Mouse (Mus musculus) urinary bladder, adult 18-20 months (tissue): Measurements from ENCODE around the gene Nipsnap3b.

ENCODE experiments used
- DNase-seq, 2 experiments: peaks; one replicate each; pipeline ENCODE4 v3.0.0; 2022; ENCODE audit warnings: low spot score in 2 of 2, mixed read lengths in 2 of 2

Nipsnap3b gene

DNA sequence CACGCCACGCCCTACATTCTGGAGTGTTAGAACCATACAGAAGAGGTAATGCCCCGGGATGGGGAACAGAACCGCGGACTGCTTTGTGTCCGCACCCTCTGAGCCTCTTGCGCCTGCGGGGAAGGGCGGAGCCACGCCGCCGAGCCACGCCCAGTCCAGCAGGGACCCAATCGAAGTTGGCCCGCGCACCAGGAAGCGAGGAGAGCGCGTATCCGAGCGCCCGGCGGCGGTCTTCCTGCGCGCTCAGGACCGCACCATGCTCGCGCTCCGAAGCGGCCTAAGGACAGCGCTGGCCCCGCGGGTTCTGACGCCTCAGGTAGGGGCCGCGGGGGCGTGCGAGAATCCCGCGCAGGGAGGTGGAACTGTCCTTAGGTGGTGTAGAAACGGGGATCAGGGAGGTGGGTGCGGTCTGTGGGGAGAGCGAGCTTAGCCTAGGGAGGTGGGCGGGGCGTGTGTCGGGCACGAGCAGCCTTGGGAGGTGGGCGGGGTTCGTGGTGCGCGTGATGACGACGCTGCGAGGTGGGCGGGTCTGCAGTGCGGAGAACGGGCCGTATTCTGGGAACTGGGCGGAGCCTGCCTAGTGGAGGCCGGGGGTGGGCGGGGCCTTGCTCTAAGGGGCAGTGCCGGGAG is at the start of gene Nipsnap3b:
Gene Nipsnap3b, plus strand, starts transcription at position 149 of the 630 bp plus-strand sequence.
- peak; percentile 93 to 94 for DNase-seq

DNA sequence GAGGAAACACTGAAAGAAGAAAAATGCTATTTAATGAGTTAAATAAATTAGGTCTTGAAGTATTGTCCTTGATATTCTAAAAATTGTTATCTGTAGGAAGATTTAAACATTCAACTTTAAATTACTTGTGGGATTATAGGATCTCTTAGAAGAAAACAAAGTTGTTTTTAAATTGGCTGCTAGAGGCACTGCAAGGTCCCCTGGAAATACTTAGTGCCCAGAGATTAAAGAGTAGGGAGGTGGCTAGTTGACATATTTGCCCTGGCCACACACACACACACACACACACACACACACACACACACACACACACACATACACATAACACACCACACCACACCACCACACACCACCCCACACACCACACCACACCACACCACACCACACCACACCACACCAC is 47.4 kb upstream of the Nipsnap3b start, which contains the start of gene Olfr270:
Gene Olfr270, plus strand, starts transcription at position 301 of the 400 bp plus-strand sequence.
- DNase-seq, result no peak

DNA sequence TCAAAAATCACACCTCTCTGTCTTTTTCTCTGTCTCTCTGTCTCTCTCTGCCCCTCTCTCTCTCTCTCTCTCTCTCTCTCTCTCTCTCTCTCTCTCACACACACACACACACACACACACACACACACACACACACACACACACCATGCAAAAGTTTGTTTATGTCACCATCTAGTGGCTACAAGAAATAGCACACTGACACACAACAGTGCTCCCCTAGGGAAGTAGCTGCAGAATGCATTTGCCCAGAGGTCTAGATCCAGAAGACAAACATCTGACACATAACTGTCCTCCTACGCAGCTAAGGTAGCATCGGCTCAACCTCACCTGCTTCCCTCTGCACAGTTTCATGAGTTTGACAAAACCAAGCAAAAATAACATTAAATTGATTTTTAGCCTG is 26.5 kb upstream of the Nipsnap3b start:
- DNase-seq, result no peak

DNA sequence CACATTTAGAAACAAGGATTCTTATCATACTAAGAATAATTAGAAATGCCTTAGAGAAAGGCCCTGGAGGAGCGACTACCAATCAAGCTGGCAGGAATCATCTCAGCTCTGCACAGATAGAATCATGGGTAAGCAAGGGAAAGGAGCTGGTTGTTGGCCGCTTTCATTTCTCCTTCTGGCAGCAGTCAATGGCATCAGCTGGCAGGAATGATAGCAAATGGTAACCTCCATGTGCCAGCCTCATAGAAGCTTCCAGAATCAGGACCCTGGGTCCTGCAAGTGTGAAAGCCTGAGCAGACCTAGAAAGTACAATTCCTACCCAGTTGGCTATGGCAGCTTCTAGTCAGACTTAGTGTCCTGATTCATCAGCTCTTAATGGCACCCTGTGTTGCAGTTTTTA is 25.4 kb upstream of the Nipsnap3b start:
- DNase-seq, result no peak

DNA sequence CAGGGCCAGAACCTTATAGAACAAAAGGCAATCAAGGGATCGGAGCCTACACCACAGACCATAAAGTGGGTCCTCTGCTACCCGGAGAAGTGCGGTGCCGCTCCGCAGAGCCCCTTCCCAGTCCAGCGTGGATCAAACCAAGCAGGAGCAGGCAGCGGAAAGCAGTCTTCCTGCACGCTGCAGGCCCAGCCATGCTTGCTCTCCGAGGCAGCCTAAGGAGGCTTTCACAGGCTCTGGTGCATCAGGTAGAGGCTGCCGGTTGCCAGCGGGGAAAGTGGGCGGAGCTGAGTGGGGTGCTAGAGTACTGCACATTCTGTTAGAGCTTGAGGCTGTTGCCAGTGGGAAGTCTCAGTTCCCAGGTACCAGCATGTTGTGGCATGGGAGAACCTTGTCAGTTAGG is 22.4 kb upstream of the Nipsnap3b start, which contains the start of gene Nipsnap3a:
Gene Nipsnap3a, plus strand, starts transcription at position 25 of the 400 bp plus-strand sequence.
- no peak for DNase-seq

DNA sequence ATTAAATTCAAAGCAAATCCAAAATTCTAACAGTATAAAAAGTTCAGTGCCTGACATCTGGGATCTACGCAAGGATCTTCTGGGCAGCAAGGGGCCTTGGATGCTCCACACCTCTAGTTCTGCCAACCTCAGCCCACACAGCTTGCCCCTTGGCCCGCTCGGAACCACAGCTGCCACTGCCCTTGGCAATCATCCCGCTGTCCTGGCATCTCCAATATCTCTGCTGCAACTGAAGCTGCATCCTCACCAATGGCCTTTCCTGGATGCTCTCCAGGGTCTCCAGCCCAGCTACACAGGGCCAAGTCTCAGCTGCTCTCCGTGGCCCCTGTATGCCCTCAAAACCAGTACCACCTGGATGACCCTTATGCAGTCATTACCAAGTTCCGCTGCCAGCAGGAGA is 12.2 kb upstream of the Nipsnap3b start:
- DNase-seq, result no peak

DNA sequence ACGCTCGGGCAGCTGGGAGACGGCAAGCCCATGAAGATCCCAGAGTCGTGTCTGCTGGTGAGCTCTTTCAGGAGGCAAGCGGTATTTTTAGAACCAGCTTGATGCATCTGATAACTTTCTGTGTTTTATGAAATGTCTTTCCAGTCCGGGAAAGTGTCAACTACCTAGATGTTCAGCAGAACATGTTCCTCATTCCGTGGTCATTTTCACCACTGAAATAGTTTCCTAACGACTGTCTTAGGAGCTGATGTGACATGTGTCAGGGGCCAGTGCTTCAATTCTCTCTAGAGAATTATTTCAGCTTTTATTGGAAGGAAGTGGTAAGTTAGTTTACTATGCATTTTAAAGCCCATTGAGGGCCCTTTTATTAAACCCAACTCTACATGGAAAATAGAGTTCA is 11.5 kb upstream of the Nipsnap3b start:
- DNase-seq, result no peak

DNA sequence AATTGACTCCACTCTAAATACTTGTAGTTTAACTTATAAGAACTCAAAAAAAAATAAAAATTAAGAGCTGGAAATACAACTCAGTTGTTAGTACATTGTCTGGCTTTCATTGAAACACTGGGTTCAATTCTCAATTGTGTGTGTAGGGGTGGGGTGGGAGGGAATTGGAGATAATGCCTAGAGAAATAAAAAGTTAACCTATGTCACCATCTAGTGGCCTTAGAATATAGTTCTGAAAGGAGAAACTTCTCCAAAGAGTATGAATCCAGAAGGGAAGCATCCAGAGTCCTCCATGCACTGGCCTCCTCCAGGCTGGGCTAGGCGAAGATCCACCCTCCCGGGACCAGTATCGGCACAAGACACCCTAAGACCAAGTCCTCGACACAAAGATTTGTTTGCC is 2.5 kb upstream of the Nipsnap3b start:
- no peak for DNase-seq

DNA sequence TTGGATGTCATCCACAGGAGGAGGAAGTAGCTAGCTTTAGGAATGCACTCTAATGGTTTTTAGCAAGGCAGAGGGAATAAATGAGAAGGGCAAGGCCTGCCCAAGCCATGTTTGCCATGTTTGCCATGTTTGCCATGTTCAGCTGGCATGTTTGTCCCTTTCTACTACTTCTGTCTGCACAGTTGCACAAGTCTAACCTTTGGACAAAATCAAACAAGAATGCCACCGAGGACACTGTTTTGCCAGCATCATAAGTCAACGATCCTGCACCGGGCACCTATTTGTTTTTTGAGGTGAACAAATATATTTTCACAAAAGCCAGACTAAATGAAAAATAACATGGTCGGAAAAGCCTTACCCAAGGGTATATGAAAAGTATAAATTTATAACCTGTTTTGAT is 1.8 kb upstream of the Nipsnap3b start:
- DNase-seq, result no peak

DNA sequence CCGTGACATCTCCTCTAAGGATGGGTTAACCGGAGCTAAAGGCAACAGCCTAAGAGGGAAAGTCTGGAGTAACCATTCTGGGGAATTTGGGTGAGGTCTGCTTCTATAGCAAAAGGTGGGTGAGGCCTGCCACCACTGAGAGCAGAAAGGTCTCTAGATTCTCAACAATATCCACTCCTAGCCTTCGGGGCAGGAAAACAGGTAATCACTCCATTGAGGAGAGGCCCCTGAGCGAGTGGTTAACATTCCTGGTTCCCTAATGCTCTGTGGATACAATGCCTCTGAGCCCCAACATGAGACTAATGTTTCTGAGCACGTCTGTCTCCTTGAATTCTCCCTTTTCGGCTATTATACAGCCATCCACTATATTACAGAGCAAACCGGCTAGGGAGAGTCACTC is 2.7 kb downstream of the Nipsnap3b start:
- no peak for DNase-seq

DNA sequence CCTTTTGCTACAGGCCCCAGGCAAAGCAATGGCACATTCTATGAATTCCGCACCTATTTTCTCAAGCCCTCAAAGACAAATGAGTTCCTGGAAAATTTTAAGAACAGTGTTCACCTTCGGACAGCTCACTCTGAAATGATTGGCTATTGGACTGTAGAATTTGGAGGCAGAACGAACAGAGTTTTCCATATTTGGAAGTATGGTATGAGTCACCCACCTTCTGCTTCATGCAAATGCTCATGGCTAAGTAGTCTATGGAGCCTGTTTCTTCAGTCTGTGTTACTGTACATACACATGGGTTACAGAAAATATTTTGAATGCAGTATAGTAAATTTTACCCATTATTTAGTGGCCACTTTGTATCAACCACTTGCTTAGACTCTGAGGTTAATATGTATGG is 3.3 kb downstream of the Nipsnap3b start:
- DNase-seq, result no peak

DNA sequence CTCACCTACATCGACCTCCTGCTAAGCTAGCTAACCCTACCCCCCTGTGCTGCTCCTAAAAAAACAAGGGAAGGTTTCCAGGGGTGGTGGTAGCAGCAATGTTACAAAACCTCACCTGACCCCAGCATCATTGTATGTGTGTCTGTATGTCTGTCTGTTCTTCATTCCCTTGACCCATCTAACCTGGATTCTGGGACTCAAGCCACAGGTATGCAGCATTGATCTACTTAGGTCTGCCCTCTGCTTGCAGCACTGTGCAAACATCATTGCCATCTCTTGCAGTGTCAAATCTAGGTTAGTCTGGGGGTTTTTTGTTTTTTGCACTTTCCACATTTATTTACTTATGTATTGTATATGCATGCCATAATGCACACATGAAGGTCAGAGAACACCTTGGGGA is 6.7 kb downstream of the Nipsnap3b start:
- no peak for DNase-seq

DNA sequence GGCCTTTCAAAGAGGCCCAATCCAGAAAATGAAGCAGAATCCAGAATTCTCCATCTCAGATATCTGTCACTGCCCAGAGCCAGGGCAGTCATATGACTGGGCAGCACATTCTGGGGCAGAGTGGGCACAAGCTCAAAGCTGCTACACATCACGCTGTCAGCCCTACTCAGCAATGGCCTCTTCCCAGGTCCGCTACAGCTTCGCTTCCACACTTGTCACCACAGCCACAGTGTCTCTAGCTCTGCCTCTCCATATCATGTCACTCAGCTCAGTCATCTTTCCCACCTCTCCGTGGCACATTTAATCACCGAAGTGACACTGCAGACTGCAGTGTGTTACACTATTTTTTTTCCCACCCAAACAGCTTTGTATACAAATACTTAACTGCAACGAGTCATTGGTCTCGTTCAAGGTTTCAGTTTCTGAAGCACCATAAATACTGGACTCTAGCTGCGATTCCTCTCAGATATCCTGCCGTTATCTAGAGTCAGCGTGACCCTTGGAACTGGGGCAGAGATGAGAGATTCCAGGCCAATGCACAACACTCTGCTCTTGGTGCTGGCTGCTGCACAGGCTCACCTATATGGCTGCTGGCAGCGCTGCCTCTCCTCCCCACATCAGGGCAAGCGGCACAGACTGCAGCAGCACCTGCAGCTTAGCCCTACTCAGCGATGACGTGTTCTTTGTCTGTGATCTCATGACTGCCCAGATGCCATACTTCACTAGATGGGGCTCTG is 11.7 kb downstream of the Nipsnap3b start:
- DNase-seq, result no peak

DNA sequence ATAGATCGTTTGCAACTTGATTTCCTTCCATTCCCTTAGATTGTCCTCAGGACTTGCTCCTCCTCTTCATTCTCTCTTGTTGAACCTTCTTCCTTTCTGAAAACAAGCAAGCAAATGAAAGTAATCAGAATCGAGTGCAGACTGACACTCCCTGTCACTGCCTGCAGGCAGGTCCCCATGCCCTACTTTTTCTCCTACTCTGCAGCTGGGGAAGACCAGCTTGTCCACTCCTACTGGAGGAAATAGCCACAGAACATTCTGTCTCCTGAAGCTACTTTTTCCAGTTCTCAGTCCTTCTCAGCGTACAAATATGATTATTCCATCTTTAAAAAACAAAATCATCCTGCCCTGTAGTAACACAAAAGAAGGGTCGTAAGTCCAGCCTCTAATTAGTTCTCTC is 12.7 kb downstream of the Nipsnap3b start:
- no peak for DNase-seq

DNA sequence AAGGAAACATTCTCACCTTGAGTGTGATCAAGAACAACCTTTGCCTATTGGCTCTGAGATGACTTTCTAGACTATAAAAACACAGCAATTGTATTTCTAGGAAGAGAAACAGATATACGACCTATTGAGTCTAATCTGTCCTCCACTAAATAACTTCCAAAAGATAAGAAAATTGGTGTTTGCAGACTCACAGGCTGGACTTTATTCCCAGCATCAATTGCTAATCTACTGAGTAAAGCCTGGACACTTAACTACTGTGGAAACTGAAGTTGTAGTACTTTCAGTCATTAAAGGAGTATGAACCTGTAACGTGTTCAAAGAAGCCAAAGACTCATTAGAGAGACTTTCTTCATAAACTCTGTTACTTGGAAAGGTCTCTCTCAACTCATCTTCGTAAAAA is 16.1 kb downstream of the Nipsnap3b start:
- no peak for DNase-seq

DNA sequence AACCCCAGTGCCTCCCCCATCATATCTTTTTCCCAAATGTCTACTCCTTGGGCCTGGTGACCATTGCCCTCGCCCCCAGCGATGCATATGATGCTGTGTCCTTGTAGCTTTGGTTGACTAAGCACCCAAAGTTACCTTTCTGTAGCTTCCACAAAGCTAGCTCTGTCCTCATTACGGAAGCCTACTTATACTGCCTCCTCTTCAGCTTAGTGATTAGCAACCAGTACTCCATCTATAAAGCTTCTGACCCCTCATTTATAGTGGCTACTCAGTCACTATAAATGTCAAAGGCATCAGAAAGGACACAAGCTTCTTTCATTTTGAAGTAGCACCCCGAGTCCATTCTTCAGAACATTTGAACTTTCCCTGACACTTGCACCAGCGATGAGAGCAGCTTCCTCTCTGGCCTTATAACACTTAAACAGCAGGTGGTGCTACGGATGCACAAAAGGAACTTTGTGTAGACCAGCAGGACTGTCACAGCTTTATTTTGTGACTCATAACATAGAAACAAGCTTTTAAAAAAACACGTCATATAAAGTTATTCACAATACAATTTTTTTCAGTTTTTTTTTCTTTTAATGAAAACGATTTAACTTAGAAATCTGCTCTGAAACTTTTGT is 18.8 kb downstream of the Nipsnap3b start:
- DNase-seq, result no peak

DNA sequence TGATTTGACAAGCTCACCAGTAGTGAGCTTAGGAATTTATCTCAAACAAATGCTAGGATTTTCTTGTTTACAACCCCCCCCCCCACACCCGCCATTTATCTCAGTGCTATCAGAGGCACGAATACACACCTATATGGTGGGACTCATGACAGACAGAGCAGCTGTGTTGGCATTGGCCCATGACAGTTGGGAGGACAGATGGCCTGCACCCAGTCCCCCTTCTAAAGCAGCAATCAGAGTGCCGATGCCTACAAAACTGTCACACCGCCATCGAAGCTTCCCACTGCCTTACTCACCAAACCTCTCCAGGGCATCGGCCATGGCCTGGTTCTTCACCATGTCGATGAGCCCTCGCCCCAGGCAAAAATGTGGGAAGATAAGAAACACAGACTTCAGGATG is 32.1 kb downstream of the Nipsnap3b start:
- DNase-seq, result no peak

DNA sequence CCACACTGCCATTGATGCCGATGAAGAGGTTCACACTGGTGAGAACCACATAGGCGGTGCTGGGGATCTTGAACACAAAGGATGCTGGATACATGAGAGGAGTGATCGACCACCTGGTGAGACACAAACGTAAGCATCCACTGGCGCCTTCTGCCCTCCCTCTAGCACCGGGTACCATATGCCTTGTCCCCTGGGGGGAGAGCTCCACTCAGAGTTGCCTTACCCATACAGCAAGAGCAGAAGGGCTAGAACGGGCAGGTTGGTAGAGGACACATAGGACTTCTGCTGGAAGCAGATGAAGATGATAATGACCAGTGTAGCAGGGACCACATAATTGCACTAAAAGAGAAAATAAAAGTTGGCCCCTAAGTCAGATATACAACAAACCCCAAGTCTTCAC is 34.1 kb downstream of the Nipsnap3b start:
- DNase-seq, result no peak

DNA sequence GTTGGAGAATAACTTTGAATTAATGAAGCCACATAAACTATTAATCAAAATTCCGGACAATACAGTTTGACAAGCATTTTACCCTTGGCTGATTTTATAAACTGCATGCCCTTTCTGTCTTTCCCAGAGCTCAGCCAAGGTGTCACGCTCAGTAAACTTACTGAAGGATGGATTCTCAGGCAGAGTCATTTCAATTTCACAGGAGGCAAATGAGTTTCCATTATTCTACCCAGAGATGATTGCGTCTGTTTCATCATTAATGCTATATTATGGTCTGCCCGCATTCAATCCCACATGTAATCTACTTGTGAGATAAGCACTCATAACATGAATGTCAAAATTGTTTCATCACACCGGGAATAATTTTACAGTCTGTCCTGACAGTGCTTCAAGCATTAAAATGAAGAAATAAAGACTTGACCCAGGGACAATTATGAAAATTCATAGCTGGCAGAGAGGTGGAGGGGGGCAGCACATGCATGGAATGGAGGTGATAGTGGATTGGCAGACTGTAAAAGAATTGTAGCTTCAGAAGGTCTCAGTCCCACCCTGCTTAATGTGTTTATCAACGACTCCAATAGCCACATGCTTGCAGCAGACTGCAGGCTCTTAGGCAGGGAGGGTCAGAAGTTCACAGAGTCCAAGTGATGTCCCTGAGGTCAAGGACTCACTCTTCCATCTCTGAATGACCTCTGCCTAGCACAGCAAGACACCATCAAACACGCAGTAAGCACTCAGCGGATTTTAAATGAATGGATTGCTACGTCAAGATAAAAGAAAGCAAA is 34.8 kb downstream of the Nipsnap3b start:
- DNase-seq, result no peak

DNA sequence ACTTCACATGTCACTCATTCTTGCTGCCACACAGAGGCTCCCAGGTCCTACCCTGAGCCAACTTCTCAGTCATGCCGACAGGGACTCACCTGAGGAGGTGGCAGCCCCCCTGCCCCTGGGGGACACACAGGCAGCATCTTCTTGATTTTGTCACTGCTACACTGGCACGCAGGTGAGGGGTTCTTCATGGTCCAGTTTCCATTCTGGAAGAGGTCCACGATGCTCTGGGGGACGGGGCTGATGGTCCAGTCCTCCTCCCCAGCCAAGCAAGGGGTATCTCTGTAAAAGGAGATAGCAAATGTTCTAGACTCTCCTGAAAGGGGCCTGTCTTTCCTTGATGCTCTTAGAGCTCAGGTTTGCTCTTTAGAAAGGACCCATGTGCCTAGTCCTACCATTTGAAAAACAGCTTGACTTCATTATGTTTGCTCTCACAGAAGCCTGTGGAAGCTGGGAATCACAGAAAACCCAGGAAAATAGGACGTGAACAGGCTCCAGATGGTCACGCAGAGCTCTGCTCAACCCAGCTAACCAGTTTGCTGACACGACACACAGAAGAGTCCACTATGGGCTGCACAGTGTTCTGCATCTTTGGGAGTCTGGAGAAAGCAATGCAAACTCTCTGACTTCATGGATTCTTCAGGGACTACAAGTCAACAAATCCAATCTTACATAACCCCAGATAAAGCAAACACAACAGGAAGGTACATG is 50.8 kb downstream of the Nipsnap3b start:
- no peak for DNase-seq
